Mouse (Mus musculus): ENCODE measurements at regions not wholly inside any gene's neighbourhood (a gene's known extent, or its start where the extent isn't known, plus 50 kb on each side); places are given as distances from the start of the nearest gene placed in this dataset.

DNA sequence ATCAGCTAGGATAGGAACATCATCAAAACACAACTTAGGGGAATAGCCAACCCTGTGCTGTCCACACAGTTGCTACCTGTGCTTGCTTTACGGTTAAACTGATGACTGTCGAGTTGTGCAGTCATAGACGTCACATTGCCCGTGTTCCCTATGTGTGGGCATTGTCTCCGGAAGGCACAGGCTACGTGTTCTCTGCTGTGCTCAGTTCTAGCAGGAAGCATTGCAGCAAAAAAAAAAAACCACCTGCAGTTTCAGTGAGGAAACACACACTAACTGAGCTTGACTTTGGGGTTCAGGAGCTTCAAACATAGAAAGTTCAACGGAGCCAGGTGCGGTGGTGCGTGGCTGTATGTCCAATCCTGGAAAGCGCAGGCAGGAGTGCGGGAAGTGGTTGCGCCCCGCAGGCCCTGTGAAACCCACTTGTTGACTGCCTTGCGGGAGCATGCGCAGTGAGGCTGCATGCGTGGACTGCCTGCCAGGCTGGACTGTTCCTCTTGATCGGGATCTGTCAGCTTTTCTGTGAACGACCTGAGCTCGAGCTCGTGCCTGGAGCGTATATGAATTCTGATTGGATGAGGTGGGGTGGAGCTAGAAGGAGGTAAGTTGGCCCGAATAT is 190.2 kb upstream of the Krr1 start:
- no peak for DNase-seq (ENCODE audit: low spot score in 2 of 2)

DNA sequence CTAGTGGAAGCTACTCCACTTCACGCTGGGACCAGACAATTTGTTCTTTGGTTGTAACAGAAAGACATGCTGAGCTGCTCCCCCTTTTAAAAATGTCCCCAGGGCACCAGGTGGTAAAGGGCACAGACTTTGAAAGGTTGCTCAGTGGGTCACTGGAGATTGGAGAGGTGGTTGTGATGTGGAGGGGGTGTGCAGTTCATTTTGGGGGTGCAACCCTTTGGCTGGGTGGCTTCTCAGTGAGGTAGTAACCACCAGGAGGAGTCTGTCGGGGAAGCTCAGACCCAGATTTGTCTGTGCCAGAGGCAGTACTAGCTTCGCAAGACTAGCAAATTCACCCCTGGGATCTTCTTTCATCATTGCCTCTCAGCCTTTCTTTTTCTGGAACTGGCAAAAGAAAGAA is 189.0 kb upstream of the Krr1 start:
- DNase-seq (ENCODE audit: low spot score in 2 of 2): no peak

DNA sequence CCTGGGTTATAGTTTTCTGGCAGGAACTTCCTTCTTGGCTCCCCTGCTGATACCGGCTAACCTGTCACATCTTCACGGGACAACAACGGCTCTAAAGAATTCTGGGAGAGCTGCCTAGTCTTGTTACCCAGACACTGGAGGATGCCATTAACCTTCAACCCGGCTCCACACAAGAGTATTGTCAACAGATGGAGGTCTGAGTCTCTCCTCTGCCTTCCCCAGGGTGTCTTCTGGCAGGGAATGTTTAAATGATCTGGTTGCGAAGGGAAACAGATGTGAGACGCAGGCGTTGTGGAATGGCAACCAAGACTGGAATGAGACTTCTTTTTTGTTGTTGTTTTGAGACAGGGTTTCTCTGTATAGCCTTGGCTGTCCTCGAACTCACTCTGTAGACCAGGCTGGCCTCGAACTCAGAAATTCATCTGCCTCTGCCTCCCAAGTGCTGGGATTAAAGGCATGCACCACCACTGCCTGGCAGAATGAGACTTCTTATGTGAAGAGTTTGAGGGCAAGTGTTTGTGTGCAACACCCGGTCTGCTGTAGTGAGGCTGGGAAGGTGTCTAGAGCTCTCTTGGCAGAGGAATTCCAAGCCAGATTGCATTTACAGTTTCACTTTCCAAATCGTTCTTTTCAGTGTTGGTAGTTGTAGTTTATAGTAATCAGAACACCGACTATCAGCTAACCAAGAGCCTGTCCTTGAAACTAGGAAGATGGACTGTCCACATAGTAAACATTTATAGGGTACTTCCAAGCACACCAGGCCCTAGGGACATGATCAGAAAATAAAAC is 188.2 kb upstream of the Krr1 start:
- DNase-seq (ENCODE audit: low spot score in 2 of 2): no peak

- no peak for DNase-seq (ENCODE audit: low spot score in 2 of 2)
These were observed 185.3 kb upstream of the Krr1 start for GRCm38 (mm10) chr10:111787175-111787574.

DNA sequence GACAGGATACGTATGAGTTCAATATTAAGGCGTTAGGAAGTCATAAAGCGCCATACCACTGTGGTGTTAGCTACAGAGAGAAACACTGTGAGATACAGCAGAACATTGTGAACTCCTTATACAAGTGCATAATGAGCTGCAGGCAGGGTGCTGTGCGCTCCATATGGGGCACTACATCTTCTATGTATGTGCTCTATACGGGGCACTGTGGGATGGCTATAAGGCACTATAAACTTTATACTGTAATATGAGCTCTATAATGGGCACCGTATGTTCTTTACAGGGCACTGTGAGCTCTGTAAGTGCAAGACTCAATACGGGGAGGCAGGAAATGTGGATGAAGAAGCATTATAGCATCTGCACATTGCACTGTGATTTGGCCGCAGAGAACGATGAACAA is 183.2 kb upstream of the Krr1 start:
- DNase-seq (ENCODE audit: low spot score in 2 of 2): no peak

DNA sequence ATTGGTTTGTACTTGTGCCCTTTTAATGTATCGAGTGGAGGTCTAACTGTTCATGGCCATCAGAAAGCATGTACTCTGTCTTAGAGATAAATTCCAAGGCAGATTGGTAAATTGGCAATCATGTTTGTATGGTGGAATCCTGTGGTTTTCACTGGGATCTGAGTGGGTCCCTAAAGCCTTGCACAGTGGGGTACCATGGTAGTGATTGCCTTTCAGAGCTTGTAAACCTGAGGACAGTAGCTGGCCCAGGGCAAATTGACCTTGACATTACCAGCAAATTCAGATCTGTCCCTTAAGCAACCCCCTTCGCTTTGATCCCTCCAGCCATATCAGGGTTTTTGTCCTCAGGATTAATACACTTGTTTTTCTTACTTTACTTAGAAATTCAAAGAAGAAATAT is 181.6 kb upstream of the Krr1 start:
- DNase-seq (ENCODE audit: low spot score in 2 of 2): no peak

- no peak for DNase-seq (ENCODE audit: low spot score in 2 of 2)
These were observed 177.4 kb upstream of the Krr1 start for GRCm38 (mm10) chr10:111795056-111795455.

GRCm38 (mm10) chr10:111795756-111796155 is 176.7 kb upstream of the Krr1 start:
- no peak for DNase-seq (ENCODE audit: low spot score in 2 of 2)

- DNase-seq (ENCODE audit: low spot score in 2 of 2): no peak
These were observed 173.6 kb upstream of the Krr1 start for GRCm38 (mm10) chr10:111798851-111799281.

GRCm38 (mm10) chr10:111799850-111800589 is 172.4 kb upstream of the Krr1 start:
- no peak for DNase-seq (ENCODE audit: low spot score in 2 of 2)

- no peak for DNase-seq (ENCODE audit: low spot score in 2 of 2)
These were observed 171.9 kb upstream of the Krr1 start for GRCm38 (mm10) chr10:111800590-111800935.

DNA sequence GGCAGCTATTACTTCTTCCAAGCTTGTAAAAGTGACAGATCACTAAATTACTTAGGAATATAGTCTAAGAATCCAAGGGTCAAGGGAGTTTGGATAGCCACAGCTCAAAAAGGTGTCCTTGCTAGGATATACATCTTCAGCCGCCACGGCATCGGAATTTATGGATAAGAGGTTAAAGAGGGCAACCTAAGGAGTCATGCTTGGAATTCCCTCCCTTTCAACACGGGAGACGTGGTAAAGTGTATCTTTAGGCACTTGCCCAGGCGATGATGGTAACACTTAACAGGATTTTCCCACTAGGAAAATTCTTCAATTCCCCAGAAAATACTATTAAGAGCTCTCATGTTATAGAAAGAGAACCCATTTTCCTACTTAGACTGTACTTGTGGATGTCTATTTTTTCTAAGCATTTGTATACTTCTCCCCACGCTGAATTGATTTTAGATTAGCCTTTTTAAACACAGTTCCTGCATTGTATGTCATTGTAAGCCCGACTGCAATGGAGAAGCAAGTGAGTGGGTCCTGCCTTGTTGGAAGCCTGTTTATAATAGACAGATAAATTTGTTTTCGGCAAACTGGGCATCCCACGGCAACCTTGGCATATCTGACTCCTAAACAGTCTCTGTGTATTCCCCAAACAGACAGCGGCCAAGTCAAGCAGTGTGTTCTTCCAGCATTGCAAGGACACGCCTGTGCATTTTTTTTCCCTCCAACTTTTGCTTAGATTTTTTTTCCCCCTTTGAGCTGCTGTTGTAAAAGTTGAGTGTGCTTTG is 171.3 kb upstream of the Krr1 start:
- no peak for DNase-seq (ENCODE audit: low spot score in 2 of 2)

DNA sequence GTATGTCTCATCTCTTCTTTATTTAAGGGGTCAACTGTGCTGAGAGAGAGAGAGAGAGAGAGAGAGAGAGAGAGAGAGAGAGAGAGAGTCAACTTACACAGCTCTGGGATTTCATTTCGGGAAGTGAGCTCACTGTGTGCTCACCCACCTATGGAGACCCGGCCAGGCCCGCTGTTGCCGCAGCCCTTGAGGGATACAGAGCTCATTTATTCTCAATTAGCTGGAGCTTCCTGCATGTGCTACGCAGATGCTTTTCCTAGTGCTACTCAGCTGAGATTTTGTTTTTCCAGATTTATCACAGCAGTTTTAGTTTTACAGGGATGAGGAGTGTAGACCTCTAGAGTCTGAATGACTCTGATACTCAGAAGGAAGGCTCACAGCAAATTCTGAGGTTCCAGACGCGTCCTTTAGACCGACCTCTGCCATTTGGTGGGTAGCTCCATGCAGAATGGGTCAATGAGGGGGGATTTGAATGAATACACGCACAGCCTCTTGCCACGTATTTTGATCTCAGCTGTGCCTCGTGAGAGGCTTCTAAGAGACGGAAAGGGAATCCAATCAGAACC is 170.6 kb upstream of the Krr1 start:
- DNase-seq (ENCODE audit: low spot score in 2 of 2): no peak

- DNase-seq (ENCODE audit: low spot score in 2 of 2): no peak
These were observed 166.1 kb upstream of the Krr1 start for GRCm38 (mm10) chr10:111806333-111806732.

DNA sequence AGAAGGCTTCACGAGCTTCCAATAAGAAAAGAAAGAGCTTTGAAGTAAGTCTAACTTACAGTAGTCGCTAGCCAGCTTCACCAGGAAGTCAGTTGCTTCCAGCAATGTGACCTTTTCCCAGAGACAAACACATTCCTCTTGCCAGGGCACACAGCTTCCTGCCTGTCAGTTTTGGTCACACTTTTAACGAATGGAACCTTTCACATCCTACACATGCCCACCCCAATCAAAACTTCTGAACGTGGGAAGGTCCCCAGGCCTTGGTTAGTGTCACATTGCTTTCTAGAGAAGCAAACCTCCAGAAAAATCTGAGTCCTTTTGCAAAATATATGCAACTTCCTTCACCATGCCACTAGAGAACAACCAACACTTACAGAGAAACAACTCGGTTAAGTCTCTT is 165.5 kb upstream of the Krr1 start:
- DNase-seq (ENCODE audit: low spot score in 2 of 2): no peak

- DNase-seq (ENCODE audit: low spot score in 2 of 2): no peak
These were observed 158.7 kb upstream of the Krr1 start for GRCm38 (mm10) chr10:111813736-111814135.

DNA sequence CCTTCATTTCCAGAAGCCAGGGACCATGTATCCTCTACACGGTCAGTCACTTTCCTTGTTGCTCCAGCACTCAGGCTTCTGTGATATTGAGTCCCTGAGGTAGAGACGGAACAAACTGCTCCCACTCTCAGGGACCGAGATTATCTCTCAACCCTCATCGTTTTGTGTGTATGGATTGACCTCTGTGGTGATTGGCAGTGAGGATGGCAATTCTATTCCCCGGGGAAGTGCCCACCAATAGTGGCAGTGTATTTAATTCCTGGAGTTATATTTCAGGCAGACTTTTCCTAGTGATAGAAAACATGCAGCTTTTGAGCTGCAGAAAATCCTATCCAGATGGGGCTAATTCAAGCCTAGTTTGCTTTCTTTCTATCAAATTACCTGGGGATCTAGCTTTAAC is 157.8 kb upstream of the Krr1 start:
- DNase-seq (ENCODE audit: low spot score in 2 of 2): no peak

DNA sequence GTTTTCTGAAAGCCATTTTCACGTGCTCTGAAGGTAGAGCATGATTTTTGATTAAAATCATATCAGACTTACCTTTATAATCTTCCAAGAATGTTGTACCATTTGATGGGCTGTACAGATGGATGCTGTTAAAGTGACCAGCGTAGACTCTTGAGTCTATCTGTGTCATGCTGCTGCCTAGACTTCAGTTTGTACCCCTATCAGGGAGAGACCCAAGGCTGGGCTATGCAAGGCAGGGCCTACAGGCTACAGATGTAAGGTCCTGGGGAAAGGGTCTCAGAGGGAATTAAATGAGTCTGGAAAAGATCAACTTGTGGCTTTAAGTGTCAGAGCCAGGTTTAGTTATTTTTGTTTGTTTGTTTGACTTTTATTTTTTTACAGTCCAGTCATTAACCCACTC is 157.3 kb upstream of the Krr1 start:
- DNase-seq (ENCODE audit: low spot score in 2 of 2): no peak

GRCm38 (mm10) chr10:111815821-111816599 is 156.5 kb upstream of the Krr1 start:
- no peak for DNase-seq (ENCODE audit: low spot score in 2 of 2)

DNA sequence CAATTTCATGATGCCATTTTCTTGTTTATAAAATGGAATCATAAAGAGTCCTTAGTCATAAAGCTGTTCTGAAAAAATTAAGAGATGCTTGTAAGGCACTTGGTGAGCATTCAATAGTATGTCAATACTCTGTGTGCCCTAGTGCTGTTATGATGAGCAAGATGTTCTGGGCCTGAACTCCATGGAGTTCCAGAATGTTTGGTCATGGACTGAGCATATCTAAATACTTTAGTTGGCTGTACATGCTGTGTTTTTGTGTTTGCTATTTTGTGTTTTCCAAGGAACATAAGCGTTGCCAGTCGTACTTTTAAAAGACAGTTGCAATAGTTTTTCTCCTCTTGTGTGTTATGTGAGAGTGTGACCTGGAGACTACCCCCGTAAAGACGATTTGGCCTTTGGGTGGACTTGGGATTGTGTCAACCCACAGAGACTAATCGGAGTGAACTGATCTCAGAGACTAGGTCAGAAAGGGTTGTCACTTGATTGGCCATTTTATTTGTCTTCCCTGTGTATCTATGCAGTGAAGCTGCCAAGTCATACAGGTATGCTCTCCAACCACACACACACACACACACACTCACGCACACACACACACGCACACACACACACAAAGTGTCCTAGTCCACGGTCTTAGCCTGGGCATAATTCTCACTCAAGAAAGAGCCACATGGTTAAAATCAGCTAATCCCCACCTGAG is 152.6 kb upstream of the Krr1 start:
- no peak for DNase-seq (ENCODE audit: low spot score in 2 of 2)
